Mouse (Mus musculus): ENCODE results near the gene Nr2e3. TPM values are rescaled to one million over a fixed set of nuclear protein-coding genes. Genes with fewer than 3 reads are reported as not detected.

Nr2e3 gene
- total RNA-seq, 2 experiments from 2014 or later, result not detected

Other genes with a start within 250 kb of the Nr2e3 start
- gene Senp8, start 209.9 kb downstream of the Nr2e3 start, total RNA-seq (2021), result 1 to 10 TPM; 4.8 to 7.5 TPM
- 10 to 100 TPM; 70.3 to 72.8 TPM for gene Myo9a, start 209.8 kb downstream of the Nr2e3 start, total RNA-seq (2021)

Measured in left cerebral cortex, postnatal 14 days (tissue).